Mouse (Mus musculus) spleen, postnatal 14 days (tissue): ENCODE measurements around the gene Mfn1.

ENCODE experiments used
- DNase-seq, 2 experiments: peaks; one replicate each; pipeline ENCODE4 v3.0.0; 2021 to 2022; ENCODE audit warnings: low spot score in 2 of 2

The Mfn1 gene

DNA sequence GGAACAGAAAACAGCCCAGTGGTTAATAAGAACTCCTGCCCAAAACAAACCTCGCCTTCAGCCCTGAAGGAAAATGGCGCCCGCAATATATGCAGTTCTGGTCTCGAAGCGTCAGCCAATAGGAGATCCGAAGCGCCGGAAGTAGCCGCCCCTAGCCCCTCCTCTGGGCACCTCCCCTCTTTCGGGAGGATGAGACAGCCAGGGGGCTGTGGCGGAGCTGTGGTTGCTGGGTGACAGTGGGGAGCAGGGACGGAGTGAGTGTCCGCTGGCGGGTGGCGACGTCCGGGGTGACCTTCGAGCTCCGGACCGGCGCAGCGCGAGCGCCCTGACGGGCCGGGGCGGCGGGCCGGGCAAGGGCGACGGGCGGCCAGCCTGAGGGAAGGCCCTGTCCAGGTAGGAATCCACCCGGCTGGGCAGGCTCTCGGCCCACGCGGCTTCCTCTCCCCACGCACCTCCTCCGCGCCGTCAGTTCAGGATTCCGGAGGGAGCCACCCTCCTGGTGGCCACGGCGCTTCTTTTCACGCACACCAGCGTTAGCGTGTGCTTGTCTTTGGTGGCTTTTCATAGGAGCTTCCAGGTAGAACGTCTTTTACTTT lies at the start of gene Mfn1:
Mfn1 (plus strand) TSS at position 163 of the 596 bp plus-strand sequence.
- peak; percentile 81 to 86 for DNase-seq

DNA sequence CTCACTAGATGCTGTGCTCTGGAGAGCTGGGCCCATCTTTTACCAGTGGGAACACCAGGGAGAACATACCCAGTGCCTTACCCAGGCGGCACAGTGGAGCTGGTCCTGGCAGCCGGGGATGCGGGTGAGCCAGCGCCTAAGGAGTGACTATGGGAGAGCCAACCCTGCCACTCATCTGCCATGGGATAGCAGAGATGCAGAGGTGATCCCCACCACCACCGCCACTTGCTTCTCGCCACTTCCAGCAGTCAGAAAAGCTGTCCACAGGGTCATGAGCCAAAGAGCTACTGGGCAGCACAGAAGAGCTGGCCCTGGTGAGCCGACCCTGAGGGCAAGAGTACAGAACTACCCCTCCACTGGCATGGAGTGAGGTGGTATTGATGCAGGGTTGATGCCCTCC lies 49.3 kb upstream of the Mfn1 start:
- no peak for DNase-seq

DNA sequence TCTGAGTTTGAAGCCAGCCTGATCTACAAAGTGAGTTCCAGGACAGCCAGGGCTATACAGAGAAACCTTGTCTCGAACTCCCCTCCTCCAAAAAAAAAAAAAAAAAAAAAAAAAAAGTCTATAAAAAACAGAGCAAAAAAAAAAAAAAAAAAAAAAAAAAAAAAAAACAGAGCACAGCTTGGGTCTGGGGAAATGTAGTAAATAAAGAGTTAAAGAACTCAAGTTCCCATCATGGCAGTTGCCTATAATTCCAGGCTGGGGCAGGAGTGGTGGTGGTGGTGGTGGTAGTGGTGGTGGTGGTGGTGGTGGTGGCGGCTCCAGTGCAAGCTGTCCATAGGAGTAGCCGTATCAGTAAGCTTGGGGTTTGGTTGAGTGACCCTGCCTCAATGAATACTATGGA lies 46.2 kb upstream of the Mfn1 start:
- no peak for DNase-seq

DNA sequence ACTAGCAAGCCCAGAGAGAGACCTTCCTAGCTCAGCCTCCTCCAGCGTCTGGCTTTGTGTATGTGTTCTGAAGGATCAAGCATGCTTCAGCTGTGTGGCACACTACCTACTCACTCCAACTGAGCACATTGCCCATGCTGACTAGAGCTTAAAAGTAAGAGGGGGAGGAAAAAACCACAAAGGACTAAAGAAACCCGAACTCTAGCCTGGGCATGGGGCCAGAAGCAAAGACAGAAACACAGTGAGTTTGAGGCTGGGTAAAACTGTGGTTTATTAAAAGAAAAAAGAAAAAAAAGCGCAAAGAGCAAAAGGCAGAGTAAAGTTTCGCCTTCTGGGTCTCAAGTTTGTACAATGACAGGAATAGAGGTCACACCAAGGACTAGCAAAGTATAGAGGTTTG lies 42.7 kb upstream of the Mfn1 start:
- no peak for DNase-seq

DNA sequence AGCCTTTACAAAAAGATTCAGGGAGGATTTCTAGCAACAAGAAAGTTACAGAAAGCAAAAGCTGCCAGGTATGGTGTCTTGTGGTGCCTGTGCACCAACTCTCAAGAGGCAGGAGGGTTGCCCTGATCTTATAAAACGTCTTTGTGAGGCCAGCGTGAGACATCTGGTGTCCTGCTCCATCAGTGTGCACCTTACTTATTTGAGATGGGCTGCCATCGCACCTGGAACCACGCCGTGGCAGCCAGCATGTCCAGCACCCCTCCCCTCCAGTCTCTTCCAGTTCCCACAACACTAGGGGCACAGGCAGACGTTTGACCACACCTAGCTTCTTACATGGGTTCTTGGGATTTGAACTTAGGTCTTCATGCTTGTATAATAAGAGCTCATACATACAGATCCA lies 41.1 kb upstream of the Mfn1 start:
- no peak for DNase-seq

DNA sequence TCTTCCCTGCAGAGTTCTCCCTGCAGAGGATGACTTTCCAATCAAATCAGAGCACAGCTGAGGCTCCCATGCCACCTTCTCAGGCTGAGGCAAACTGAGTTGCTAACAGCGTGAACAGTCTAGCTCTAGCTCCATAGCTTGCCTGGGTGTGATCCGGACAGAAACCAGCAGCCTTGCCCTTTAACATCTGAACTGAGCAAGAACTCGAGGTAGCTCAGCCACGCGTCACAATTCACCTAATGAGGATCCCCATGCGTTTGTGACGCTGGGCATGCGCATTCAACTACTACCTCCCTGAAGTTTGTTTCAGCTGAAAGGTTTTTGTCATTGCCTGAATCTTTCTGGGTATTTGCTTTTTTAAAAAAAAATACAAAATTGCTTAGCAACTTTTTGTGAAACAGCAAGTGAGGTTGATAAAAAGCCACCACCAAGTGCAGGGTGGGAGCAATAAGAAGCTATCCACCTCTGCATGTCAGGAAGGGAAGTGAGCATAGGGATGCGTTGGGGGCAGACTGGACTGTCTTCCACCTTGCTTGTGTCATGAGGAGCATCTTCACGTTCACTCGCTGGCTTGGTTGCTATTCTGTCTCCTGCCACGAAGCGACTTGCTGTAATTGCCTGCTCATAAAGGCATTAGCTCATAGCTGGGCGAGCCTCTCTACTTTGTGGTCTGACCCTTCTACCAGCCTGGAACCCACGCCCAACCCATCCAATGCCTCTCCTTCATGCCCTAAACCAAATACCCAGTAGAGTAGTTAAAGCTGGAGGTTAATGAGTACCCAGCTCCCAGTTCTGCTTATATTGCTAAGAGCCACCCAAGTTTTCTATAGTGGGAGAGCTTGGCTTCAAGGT lies 39.0 kb upstream of the Mfn1 start:
- peak in 1 of 2 experiments; percentile 37 for DNase-seq

DNA sequence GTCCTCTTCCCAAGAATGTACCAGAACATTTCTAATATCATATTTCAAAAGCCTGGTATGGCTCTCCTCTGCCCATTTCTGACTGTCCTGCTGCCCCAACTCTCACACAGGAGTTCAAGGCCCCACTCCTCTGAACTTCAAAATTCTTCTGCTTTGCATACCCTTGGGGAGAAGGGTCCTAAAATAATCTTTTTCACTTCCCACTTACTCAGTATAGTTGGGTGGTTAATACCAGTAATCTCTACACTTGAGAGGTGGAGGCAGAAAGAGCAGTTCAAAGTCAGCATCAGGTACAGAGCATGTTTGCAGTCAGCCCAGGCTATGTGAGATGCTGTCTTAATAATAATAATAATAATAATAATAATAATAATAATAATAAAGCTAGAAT lies 38.3 kb upstream of the Mfn1 start:
- DNase-seq, result no peak

DNA sequence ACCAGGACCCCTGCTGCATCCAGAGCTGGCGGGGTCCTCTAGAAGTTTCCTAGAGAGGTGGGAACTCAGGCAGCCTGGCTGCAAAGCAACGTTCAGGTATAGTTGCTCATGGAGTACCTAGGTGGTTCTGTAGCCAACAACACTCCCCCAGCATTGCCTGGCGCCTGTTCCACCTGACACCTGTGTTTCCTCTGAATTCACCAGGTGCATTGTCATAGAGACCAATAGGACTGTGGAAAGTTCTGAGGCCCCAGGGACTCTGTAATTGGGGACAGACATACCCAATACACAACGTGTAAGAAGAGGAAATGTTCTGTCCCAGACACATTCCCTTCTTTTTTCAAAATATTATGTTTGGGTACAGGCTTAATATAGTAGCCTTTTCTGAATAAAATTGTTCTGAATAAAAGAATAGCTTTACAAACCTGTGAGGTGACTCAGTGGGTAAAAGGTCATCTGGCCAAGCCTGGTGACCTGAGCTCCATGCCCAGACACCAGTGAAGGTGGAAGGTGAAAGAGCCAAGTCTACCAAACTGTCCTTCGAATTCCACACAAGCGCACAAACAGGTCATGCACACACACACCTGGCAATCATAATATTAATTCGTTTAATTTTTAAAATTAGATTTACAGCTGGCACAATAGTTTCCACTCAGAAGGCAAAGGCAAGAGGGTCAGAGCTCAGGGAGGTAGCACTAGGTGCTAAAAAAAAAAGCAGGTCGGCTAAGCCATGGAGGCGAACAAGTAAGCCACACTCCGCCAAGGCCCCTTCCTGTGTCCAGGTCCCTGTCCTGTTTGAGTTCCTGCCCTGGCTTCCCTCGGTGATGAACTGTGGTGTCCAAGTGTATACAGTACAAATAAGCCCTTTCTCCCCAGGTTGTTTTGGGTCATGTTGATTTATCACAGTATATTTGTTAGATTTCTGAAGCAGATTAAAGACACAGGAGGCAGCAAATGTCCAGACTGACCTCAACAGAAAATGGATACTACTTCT lies 36.9 kb upstream of the Mfn1 start, which contains the start of gene Kcnmb3:
Kcnmb3 (minus strand) TSS at position 135 of the 994 bp plus-strand sequence.
- DNase-seq, result no peak

DNA sequence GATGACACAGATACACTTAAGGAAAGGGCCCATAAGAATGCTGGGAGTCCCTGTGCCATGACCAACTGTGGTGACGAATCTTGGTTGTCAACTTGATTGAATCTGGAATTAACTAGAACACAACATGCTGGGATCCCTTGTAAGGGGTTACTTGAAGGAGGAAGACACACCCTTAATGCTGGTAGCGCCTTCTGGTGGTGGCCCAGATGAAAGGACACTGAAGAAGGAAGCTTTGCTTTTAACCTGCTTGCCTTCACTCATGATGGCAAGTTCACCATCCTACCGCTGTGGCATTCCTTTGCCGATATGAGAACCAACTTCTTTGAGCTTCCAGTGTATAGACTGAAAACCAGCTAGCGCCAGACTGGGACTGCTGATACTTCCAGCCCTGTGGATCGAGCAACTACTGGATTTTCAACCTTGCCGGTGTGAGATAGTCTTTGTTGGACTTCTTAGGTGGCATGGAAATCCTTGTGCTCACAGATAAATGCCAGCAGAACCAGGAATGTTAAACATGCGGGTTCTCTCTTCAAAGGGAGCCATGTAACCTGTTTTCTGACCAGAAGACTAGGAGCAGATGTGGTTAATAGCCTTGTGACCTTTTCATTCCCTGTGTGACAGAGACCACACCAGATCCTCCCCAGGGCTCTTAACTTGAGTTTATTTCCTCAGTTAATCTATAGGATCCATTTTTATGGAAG lies 34.7 kb upstream of the Mfn1 start:
- DNase-seq, result peak in 1 of 2 experiments; percentile 45

DNA sequence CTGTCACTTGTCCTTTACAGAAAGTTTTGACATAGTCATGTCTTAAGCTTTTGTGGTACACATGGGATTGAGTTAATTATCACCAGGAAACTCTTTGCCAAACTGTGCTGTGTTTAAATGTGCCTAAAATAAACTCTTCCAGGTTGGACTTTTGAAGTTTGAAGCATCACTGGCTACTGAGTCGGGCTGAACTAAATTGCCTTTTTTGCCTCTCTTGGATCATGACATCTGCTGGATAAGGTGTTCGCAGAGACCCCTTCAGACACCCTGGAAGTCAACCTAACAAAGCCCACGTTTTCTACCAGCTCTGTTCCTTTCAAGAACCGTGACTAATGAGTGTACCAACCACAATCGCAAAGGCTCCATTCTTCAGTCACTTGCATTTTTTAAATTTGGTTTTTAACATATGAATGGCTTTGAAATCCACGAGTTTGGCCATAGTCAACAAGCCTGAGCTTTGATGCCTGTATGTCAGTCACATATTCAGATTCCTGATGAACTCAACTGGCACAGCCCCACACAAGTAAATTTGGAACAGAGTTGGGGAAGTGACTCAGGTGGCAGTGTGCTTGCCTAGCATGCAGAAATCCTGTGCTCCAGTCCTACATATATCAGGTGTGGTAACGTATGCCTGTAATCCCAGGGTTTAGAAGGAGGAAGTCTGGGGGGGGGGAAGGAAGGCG lies 34.0 kb upstream of the Mfn1 start:
- DNase-seq, result no peak

DNA sequence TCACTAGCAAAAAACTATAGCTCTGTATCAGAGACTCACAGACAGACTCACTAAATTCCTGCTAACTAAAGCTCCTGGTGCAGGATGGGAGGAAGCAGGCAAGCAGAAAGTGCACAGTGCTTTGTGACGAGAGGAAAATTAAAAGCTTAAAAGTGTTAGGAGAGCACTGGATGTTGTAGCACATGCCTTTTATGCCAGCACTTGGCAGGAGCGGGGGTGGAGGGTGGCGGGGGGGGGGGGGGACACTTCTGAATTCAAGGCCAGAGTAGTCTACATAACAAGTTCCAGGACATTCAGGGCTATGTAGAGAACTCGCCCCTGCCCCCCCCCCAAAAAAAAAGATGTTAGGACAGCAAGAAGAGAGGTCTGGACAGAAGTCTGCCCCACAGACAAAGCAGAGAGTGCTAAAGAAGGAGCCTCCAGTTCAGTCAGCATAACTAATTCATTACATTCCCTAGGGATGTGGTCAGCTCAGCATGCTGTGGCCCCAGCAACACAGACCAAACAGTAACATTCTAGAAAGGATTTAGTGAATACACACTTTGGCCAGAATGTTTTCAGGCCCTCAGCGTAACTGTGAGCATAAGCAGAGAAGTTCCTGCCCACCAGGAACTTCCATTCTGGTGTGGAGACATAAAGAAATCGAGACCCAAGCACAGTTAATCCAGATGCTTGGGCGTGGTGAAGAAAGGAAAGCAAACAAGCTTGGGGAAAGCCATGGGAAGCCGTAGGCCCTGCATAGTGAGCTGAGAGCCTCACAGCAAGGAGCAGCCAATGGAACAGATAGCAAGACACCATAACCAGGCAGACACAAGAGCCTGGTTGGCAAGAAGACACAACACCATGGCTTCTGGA lies 33.2 kb upstream of the Mfn1 start:
- DNase-seq, result no peak

DNA sequence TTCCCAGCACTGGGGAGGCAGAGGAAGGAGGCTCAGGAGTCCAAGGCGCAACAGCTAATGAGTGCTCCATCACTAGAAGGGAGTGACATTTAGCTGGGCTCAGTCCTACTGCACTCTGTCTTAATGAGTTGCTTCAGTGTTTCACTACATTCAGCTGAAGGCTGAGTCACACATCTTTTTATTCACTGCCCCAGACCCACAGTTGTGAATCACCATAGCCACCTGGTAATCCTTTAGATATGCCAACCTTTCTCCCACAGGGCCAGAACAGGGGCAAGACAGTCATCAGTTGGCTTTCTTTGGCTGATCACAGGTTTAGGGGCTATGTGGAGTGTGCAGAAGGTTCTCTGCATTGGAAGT lies 32.6 kb upstream of the Mfn1 start:
- DNase-seq, result no peak

DNA sequence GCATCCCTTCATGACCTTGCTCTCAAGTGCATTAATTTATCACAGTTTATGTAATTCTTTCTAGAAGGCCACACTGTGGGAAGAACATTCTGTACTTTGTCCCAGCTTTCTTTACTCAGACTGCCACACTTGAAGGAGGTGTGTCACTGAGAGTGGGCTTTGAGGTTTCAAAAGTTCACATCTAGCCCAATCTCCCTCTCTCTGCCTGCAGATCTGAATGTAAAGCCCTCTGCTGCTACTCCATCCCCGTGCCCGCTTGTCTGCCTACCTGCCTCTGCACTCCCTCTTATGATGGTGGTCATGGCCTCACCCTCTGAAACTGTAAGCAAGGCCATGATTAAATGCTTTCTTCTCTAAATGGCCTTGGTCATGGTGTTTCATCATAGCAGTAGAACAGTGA lies 28.9 kb upstream of the Mfn1 start:
- DNase-seq, result no peak

DNA sequence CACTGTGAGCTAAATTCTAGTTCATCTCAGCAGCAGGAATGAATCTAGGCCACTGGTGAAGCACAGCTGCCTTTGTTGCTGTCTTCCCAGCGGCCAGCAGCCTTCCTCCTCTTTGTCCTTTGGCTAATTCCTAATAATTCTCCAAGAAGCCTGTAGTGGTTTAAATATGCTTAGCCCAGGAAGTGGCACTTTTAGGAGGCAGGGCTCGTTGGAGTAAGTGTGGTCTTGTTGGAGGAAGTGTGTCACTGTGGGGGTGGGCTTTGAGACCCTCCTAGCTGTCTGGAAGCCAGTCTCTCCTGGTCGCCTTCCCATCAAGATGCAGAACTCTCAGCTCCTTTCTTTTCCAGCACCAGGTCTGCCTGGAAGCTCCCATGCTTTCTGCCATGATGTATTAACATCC lies 23.4 kb upstream of the Mfn1 start:
- no peak for DNase-seq

DNA sequence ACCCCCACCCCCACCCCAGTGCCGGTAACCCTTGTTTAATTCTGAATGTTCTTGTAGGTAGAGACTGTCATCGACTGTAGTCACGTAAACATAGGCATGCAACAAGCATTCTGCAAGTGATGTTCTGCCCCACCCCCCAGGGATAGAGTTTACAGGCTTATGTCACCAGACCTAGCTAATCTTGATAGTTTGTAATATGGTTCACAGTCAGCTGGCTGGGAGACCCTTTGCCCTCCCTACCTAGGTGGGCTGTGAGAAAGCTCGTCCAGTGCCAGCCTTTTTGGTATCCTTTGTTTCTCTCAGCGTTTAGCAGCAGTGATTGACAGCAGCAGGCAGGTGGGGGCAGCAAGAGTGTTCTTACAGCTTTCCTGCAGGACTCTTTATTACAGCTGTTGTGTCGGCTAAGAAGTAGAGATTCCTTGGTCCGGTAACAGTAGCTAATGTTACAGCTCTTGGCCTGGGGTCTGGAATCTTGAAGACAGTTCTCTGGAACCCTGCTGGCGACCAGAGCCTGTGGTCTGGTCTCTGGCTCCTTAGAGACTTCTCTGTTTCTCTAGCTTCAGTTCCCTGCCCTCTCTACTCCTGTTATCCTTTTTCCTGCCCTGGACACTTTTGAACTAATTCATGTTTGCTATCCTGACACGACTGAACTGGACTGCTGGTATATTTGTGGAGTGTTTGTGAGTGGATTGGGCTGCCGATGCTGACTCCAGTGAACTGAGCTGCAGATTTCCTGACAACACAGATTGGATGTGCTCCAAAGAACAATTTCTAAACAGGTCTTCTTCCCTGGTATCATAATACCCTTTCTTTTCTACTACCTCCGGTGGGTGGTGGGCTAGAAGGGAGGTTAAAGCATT lies 22.7 kb upstream of the Mfn1 start:
- no peak for DNase-seq

DNA sequence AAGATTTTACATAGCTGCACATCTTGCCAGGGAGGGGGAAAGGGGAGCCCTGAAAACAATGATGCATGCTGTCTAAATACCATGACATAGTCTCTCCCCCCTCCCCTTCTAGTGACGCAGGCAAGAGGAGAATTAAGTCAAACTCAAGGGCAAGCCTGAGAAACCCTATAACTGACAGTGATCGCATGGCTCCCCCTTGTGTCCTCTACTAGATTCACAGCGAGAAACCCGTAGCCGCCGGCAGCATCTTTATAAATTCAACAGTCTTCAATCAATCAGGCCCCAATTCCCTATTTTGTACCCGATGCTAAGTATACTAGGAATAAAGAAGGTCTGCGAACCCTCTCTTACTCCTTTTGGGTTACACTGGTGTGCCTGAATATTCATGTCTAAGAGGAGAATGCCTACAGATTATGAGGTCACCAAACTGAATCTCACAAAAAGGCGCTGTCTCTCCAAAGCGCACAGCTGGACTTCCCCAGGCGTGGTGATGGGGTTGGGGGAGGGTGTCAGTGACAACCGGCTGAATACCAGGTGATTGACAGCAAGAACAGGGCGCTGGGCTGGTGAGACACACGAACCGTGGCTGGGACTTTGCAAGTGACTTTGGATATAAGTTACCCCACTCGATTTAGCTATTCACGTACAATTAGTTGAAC lies 20.5 kb upstream of the Mfn1 start:
- peak; percentile 18 to 52 for DNase-seq

DNA sequence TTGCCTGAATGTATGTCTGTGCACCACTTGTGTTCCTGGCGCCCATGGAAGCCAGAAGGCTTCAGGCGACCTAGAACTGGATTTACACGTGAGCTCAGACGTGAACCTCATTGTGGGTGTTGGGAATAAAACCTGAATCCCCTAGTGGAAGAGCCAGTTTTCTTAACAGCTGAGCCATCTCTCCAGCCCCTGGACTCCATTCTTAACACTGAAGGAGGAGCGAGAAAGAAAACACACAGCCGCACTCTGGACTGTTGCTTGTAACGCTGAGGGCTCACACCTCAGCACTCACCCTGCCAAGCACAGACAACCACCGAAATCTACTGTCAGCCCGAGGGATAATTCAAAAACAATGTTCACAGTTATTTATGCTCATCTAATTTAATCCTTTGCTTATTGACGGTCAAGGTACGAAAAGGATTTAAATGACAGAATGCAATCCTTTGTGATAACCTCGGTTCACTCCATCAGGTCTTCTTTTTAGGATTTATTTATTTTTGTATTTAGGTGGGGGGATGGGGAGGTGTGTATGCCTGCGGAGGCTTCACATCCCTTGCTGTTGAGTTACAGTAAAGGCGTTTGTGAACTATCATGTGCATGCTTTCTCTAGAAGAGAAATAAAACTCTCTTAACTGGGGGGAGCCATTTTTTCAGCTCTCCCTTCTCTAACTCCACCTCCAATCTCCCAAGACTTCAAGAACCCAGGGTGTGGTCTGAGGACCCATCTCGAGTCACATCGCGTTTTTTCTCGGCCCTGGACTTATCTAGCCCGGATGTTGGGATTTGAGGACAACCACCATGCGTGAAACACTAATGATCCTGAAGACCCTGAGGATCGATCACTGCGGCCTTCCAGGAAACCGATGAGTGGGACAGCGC lies 19.5 kb upstream of the Mfn1 start, which contains the start of gene Zfp639:
Zfp639 (plus strand) TSS at position 764 of the 879 bp plus-strand sequence.
- DNase-seq, result no peak
